Mouse (Mus musculus): Measurements from ENCODE around the gene Jazf1. TPM values are rescaled to one million over a fixed set of nuclear protein-coding genes. Genes with fewer than 3 reads are reported as not detected.
A peak's percentile ranks its signal among the peaks of the same experiment; 100 is the strongest.

The Jazf1 gene
- polyA plus RNA-seq (2012; rRNA removed), result 0.24 and 0.27 TPM in 2 replicates

GRCm38 (mm10) chr6:53067989-53068874 lies at the start of gene Jazf1:
Gene Jazf1 (minus strand): TSS chr6:53068631.
- Histone ChIP-seq H3K27me3 (ENCODE audit: control insufficient read depth, insufficient read depth, low read length) (peaks cover 16% of the 10 kb centered on the region), H3K4me3 (ENCODE audit: low read depth, low read length) (peak within 1 kb of the TSS; percentile 74), H3K36me3 (ENCODE audit: control insufficient read depth, insufficient read depth, low read length) (no peaks in the 10 kb centered on the region), H3K27ac (ENCODE audit: insufficient read depth, low read depth, low read length) (no peak within 1 kb of the TSS), H3K4me1 (ENCODE audit: control insufficient read depth, insufficient read depth, insufficient read length, low read length) (peaks cover 3% of the 10 kb centered on the region; the same call in 1 of the 2 replicates)
- no peak for TF ChIP-seq POLR2A (IDR thresholded peaks at IDR 0.05; ENCODE audit: low read depth, low read length)
- TF ChIP-seq CTCF (IDR thresholded peaks at IDR 0.05; ENCODE audit: extremely low read depth, insufficient read length, insufficient replicate concordance, low read depth, low read length), result no peak
- WGBS, result 4% methylated on average over 120 of the region's 133 CpGs

- Histone ChIP-seq H3K27ac (ENCODE audit: insufficient read depth, low read depth, low read length) (no peak overlapping the region), H3K27me3 (ENCODE audit: control insufficient read depth, insufficient read depth, low read length) (no peaks in the 10 kb centered on the region), H3K36me3 (ENCODE audit: control insufficient read depth, insufficient read depth, low read length) (no peaks in the 10 kb centered on the region), H3K4me1 (ENCODE audit: control insufficient read depth, insufficient read depth, insufficient read length, low read length) (no peaks in the 10 kb centered on the region), H3K4me3 (ENCODE audit: low read depth, low read length) (no peak overlapping the region)
- TF ChIP-seq CTCF (IDR thresholded peaks at IDR 0.05; ENCODE audit: extremely low read depth, insufficient read length, insufficient replicate concordance, low read depth, low read length), result no peak
- TF ChIP-seq POLR2A (IDR thresholded peaks at IDR 0.05; ENCODE audit: low read depth, low read length), result no peak
- 57% methylated on average over 1 of the region's 1 CpGs for WGBS
Measured at GRCm38 (mm10) chr6:53117855-53118254, 49.4 kb upstream of the Jazf1 start.

GRCm38 (mm10) chr6:53086879-53087278 lies 18.4 kb upstream of the Jazf1 start:
- H3K4me3 ChIP-seq (ENCODE audit: low read depth, low read length), result no peak overlapping the region
- no peaks in the 10 kb centered on the region for H3K4me1 ChIP-seq (ENCODE audit: control insufficient read depth, insufficient read depth, insufficient read length, low read length)
- H3K36me3 ChIP-seq (ENCODE audit: control insufficient read depth, insufficient read depth, low read length), result no peaks in the 10 kb centered on the region
- WGBS, result 44% methylated on average over 4 of the region's 4 CpGs
- no peak for TF ChIP-seq POLR2A (IDR thresholded peaks at IDR 0.05; ENCODE audit: low read depth, low read length)
- TF ChIP-seq CTCF (IDR thresholded peaks at IDR 0.05; ENCODE audit: extremely low read depth, insufficient read length, insufficient replicate concordance, low read depth, low read length), result no peak
- no peak overlapping the region for H3K27ac ChIP-seq (ENCODE audit: insufficient read depth, low read depth, low read length)
- no peaks in the 10 kb centered on the region for H3K27me3 ChIP-seq (ENCODE audit: control insufficient read depth, insufficient read depth, low read length)

- 54% methylated on average over 4 of the region's 4 CpGs for WGBS
- H3K27me3 ChIP-seq (ENCODE audit: control insufficient read depth, insufficient read depth, low read length), result no peaks in the 10 kb centered on the region
- H3K4me3 ChIP-seq (ENCODE audit: low read depth, low read length), result no peak overlapping the region
- no peak overlapping the region for H3K27ac ChIP-seq (ENCODE audit: insufficient read depth, low read depth, low read length)
- no peaks in the 10 kb centered on the region for H3K36me3 ChIP-seq (ENCODE audit: control insufficient read depth, insufficient read depth, low read length)
- no peaks in the 10 kb centered on the region for H3K4me1 ChIP-seq (ENCODE audit: control insufficient read depth, insufficient read depth, insufficient read length, low read length)
- no peak for TF ChIP-seq CTCF (IDR thresholded peaks at IDR 0.05; ENCODE audit: extremely low read depth, insufficient read length, insufficient replicate concordance, low read depth, low read length)
- TF ChIP-seq POLR2A (IDR thresholded peaks at IDR 0.05; ENCODE audit: low read depth, low read length), result no peak
Measured at GRCm38 (mm10) chr6:53081241-53081640, 12.8 kb upstream of the Jazf1 start.

- TF ChIP-seq POLR2A (IDR thresholded peaks at IDR 0.05; ENCODE audit: low read depth, low read length) (no peak), CTCF (IDR thresholded peaks at IDR 0.05; ENCODE audit: extremely low read depth, insufficient read length, insufficient replicate concordance, low read depth, low read length) (no peak)
- Histone ChIP-seq H3K4me3 (ENCODE audit: low read depth, low read length) (no peak overlapping the region), H3K36me3 (ENCODE audit: control insufficient read depth, insufficient read depth, low read length) (no peaks in the 10 kb centered on the region), H3K27me3 (ENCODE audit: control insufficient read depth, insufficient read depth, low read length) (no peaks in the 10 kb centered on the region), H3K27ac (ENCODE audit: insufficient read depth, low read depth, low read length) (no peak overlapping the region), H3K4me1 (ENCODE audit: control insufficient read depth, insufficient read depth, insufficient read length, low read length) (no peaks in the 10 kb centered on the region)
- WGBS, result 34% methylated on average over 2 of the region's 2 CpGs
Measured at GRCm38 (mm10) chr6:53078671-53079070, 10.2 kb upstream of the Jazf1 start.

GRCm38 (mm10) chr6:53071732-53072131 lies 3.3 kb upstream of the Jazf1 start:
- H3K27me3 ChIP-seq (ENCODE audit: control insufficient read depth, insufficient read depth, low read length), result peaks cover 16% of the 10 kb centered on the region
- no peak overlapping the region for H3K27ac ChIP-seq (ENCODE audit: insufficient read depth, low read depth, low read length)
- WGBS, result 84% methylated on average over 6 of the region's 6 CpGs
- peaks cover 3% of the 10 kb centered on the region; the same call in 1 of the 2 replicates for H3K4me1 ChIP-seq (ENCODE audit: control insufficient read depth, insufficient read depth, insufficient read length, low read length)
- TF ChIP-seq CTCF (IDR thresholded peaks at IDR 0.05; ENCODE audit: extremely low read depth, insufficient read length, insufficient replicate concordance, low read depth, low read length) (no peak), POLR2A (IDR thresholded peaks at IDR 0.05; ENCODE audit: low read depth, low read length) (no peak)
- H3K36me3 ChIP-seq (ENCODE audit: control insufficient read depth, insufficient read depth, low read length), result no peaks in the 10 kb centered on the region
- no peak overlapping the region for H3K4me3 ChIP-seq (ENCODE audit: low read depth, low read length)

GRCm38 (mm10) chr6:53069976-53070575 lies 1.6 kb upstream of the Jazf1 start:
- no peak overlapping the region for H3K27ac ChIP-seq (ENCODE audit: insufficient read depth, low read depth, low read length)
- peaks cover 16% of the 10 kb centered on the region for H3K27me3 ChIP-seq (ENCODE audit: control insufficient read depth, insufficient read depth, low read length)
- H3K4me3 ChIP-seq (ENCODE audit: low read depth, low read length), result no peak overlapping the region
- 38% methylated on average over 5 of the region's 5 CpGs for WGBS
- peaks cover 3% of the 10 kb centered on the region; the same call in 1 of the 2 replicates for H3K4me1 ChIP-seq (ENCODE audit: control insufficient read depth, insufficient read depth, insufficient read length, low read length)
- TF ChIP-seq CTCF (IDR thresholded peaks at IDR 0.05; ENCODE audit: extremely low read depth, insufficient read length, insufficient replicate concordance, low read depth, low read length), result no peak
- no peak for TF ChIP-seq POLR2A (IDR thresholded peaks at IDR 0.05; ENCODE audit: low read depth, low read length)
- H3K36me3 ChIP-seq (ENCODE audit: control insufficient read depth, insufficient read depth, low read length), result no peaks in the 10 kb centered on the region
